Mouse (Mus musculus) C2C12 (cell line): ENCODE measurements around the gene Mau2.
A peak's percentile ranks its signal among the peaks of the same experiment; 100 is the strongest.

Experiments
- CEBPB ChIP-seq: IDR thresholded peaks from one replicate; pipeline ENCODE4 v1.6.1; 2011; ENCODE audit warnings: low read depth, mild to moderate bottlenecking, control low read depth, moderate library complexity
- CTCF ChIP-seq: IDR thresholded peaks from one replicate; pipeline ENCODE4 v1.5.1; 2011; ENCODE audit not compliant: control insufficient read depth, insufficient read depth, insufficient read length
- MAX ChIP-seq: IDR thresholded peaks from one replicate; pipeline ENCODE4 v1.6.1; 2011; ENCODE audit warnings: mild to moderate bottlenecking, control low read depth
- MYOD1 ChIP-seq: IDR thresholded peaks from one replicate; pipeline ENCODE4 v1.6.1; 2011; ENCODE audit warnings: low read depth; ENCODE audit not compliant: control insufficient read depth, insufficient read length
- MYOG ChIP-seq: IDR thresholded peaks from one replicate; pipeline ENCODE4 v1.6.1; 2011; ENCODE audit not compliant: control insufficient read depth, insufficient read length; ENCODE audit errors: extremely low read depth
- USF1 ChIP-seq: IDR thresholded peaks from one replicate; pipeline ENCODE4 v1.6.1; 2011; ENCODE audit warnings: low read depth, mild to moderate bottlenecking, control low read depth, moderate library complexity

GRCm38 (mm10) chr8:69995776-69996588 is 46.6 kb downstream of the Mau2 start, which contains the start of gene Gatad2a:
- TF ChIP-seq CTCF (no peak), MAX (peak; percentile 55), MYOG (no peak), MYOD1 (no peak), CEBPB (no peak), USF1 (no peak)
